Mouse (Mus musculus): ENCODE results near the gene Sdha. TPM values are rescaled to one million over a fixed set of nuclear protein-coding genes. Genes with fewer than 3 reads are reported as not detected.

Sdha gene
- polyA plus RNA-seq, 1 experiment from 2014 or later = 199 TPM

DNA sequence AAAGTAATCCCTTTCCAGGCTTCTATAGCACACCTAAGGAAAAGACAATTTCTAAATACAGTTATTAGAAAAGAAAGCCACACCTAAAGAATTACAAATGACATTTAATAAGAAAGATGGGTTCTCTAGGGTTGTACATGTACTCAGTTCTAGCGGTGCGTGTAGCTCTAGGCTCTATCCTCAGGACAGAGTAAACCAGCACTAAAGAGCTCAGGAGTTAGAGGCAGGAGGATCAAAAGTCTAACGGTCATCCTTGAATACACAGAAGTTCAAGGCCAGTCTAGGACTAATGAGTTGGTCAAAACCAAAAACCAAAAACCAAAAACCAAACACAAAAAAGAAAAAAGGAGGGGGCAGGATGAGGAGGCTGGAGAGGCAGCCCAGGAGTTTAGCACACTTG, 35.5 kb downstream of the Sdha start:
- no peaks in the 10 kb centered on the region for H3K9me3 ChIP-seq (ENCODE audit: control insufficient read depth, low read length)
- H3K4me2 ChIP-seq (ENCODE audit: low read depth, low read length) = no peak overlapping the region
- H3K4me3 ChIP-seq (ENCODE audit: low read depth, low read length) = no peak overlapping the region
- no peak overlapping the region for H3K9ac ChIP-seq (replicated peaks; ENCODE audit: low read depth, low read length)
- peaks cover 11% of the 10 kb centered on the region for H3K4me1 ChIP-seq (ENCODE audit: control insufficient read depth, insufficient read depth, low read length)
- WGBS = 97% methylated on average over 3 of the region's 3 CpGs
- H3K36me3 ChIP-seq (ENCODE audit: control insufficient read depth, insufficient read depth, low read length) = peaks cover 15% of the 10 kb centered on the region
- ATAC-seq (ENCODE audit: low read depth) = no peak
- H3K27ac ChIP-seq (ENCODE audit: low read depth, low read length) = no peak overlapping the region
- H3K27me3 ChIP-seq (ENCODE audit: control insufficient read depth, insufficient read depth, low read length) = no peaks in the 10 kb centered on the region

DNA sequence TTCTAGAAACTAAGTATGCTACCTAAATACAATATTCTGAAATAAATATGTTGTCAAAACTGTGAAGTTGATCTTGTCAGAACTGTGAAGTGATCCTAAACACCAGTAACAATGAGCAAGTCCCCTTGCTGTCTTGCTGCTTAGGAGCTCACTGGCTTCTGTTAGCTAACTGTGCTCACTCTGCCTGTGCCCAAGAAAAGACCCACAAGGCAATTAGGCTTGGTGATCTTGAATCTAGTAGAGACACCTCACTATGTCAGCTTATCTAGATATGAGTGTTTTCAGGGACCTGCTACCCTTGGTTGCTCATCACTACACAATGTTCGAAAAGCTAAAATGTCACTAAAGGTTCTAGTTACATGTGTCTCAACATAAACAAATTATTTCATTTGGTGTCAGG, 44.3 kb downstream of the Sdha start:
- H3K36me3 ChIP-seq (ENCODE audit: control insufficient read depth, insufficient read depth, low read length) = peaks cover 56% of the 10 kb centered on the region
- 93% methylated on average over 1 of the region's 1 CpGs for WGBS
- H3K27ac ChIP-seq (ENCODE audit: low read depth, low read length) = no peak overlapping the region
- no peak overlapping the region for H3K4me2 ChIP-seq (ENCODE audit: low read depth, low read length)
- H3K9me3 ChIP-seq (ENCODE audit: control insufficient read depth, low read length) = no peaks in the 10 kb centered on the region
- H3K4me3 ChIP-seq (ENCODE audit: low read depth, low read length) = no peak overlapping the region
- H3K9ac ChIP-seq (replicated peaks; ENCODE audit: low read depth, low read length) = no peak overlapping the region
- ATAC-seq (ENCODE audit: low read depth) = no peak
- no peaks in the 10 kb centered on the region for H3K4me1 ChIP-seq (ENCODE audit: control insufficient read depth, insufficient read depth, low read length)
- H3K27me3 ChIP-seq (ENCODE audit: control insufficient read depth, insufficient read depth, low read length) = no peaks in the 10 kb centered on the region

DNA sequence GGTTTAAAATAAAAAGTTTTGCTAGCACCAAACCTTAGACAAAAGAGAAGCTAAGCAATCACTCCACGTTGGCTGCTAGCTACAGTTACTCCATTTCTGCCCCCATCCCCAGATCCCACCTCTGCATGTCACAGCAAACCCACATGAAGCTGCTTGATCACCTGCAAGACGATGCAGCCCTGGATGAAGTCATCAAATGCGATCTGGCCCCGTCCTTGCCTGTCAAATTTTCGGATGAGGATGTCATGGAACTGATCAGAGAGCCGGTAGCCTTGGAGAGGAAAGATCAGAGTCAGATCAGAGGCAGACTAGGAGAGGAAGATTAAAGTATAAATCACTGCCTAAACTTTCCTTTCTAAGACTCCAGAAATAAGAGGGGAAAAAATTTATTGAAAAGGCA, 44.7 kb downstream of the Sdha start:
- H3K27me3 ChIP-seq (ENCODE audit: control insufficient read depth, insufficient read depth, low read length) = no peaks in the 10 kb centered on the region
- no peak overlapping the region for H3K9ac ChIP-seq (replicated peaks; ENCODE audit: low read depth, low read length)
- no peak overlapping the region for H3K4me2 ChIP-seq (ENCODE audit: low read depth, low read length)
- no peak overlapping the region for H3K27ac ChIP-seq (ENCODE audit: low read depth, low read length)
- no peak for ATAC-seq (ENCODE audit: low read depth)
- WGBS = 95% methylated on average over 6 of the region's 6 CpGs
- H3K4me3 ChIP-seq (ENCODE audit: low read depth, low read length) = no peak overlapping the region
- peaks cover 52% of the 10 kb centered on the region for H3K36me3 ChIP-seq (ENCODE audit: control insufficient read depth, insufficient read depth, low read length)
- H3K4me1 ChIP-seq (ENCODE audit: control insufficient read depth, insufficient read depth, low read length) = no peaks in the 10 kb centered on the region
- no peaks in the 10 kb centered on the region for H3K9me3 ChIP-seq (ENCODE audit: control insufficient read depth, low read length)

DNA sequence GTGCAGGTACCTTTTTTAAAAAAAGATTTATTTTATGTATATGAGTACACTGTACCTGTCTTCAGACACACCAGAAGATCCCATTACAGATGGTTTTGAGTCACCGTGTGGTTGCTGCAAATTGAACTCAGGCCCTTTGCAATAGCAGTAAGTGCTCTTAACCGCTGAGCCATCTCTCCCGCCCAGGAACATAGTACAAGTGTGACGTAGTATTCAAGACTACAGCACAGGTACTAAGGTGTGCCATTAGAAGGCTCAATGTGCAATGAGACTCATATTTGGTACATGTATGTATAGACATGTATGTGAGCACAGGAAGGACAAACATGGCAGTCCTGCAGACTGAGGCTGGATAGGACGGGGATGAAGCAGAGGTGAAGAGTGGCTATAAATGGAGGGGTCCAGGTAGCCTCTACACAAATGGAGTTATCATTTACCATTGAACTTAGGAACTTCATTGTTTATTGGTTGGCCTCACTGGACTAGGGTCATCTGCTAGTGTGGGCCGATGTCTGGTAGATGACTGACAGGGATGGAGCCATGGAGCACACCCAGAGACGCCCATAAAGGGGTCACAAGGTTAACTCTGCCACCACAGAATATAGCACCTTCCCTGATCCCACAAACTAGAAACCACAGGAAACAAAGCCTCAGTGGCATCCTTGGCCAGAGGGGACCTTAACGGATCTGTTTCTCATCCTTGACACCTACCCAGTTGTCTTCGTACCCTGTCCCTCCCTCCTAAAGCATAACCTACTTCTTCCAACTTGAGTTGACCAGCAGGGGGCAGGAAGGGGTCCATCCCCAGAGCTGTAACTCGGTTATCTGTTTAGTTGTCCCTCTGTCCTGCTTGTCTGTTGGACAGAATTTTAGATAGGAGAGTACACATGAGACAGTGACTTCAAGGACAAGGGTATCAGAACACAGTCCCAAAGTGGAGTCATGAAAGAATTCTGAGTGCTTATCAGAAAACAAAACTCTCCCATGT, 47.7 kb downstream of the Sdha start:
- Histone ChIP-seq H3K9ac (replicated peaks; ENCODE audit: low read depth, low read length) (no peak overlapping the region), H3K4me2 (ENCODE audit: low read depth, low read length) (no peak overlapping the region), H3K9me3 (ENCODE audit: control insufficient read depth, low read length) (no peaks in the 10 kb centered on the region), H3K4me3 (ENCODE audit: low read depth, low read length) (no peak overlapping the region), H3K27ac (ENCODE audit: low read depth, low read length) (no peak overlapping the region), H3K27me3 (ENCODE audit: control insufficient read depth, insufficient read depth, low read length) (no peaks in the 10 kb centered on the region), H3K4me1 (ENCODE audit: control insufficient read depth, insufficient read depth, low read length) (no peaks in the 10 kb centered on the region), H3K36me3 (ENCODE audit: control insufficient read depth, insufficient read depth, low read length) (peaks cover 27% of the 10 kb centered on the region)
- no peak for ATAC-seq (ENCODE audit: low read depth)
- 81% methylated on average over 10 of the region's 10 CpGs for WGBS

DNA sequence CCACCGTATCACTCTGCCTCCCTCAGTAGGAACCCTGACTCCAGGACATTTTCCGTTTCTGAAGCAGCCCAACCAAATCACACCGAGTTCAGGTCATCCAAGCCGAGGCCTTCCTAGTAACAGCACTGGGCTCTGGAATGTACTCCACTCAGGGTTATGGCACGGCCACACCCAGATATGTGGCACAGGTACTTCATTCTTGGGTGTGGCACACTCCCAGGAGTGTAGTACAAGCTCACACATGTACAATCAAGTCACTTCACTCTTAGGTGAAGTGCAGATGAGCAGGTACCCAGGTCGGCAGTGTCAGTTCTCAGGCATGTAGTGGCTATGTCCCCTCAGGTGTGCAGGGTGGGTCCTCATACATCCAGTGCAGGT, 48.5 kb downstream of the Sdha start:
- Histone ChIP-seq H3K4me3 (ENCODE audit: low read depth, low read length) (no peak overlapping the region), H3K27me3 (ENCODE audit: control insufficient read depth, insufficient read depth, low read length) (no peaks in the 10 kb centered on the region), H3K4me2 (ENCODE audit: low read depth, low read length) (no peak overlapping the region), H3K9me3 (ENCODE audit: control insufficient read depth, low read length) (no peaks in the 10 kb centered on the region), H3K4me1 (ENCODE audit: control insufficient read depth, insufficient read depth, low read length) (no peaks in the 10 kb centered on the region), H3K9ac (replicated peaks; ENCODE audit: low read depth, low read length) (no peak overlapping the region), H3K27ac (ENCODE audit: low read depth, low read length) (no peak overlapping the region), H3K36me3 (ENCODE audit: control insufficient read depth, insufficient read depth, low read length) (peaks cover 24% of the 10 kb centered on the region)
- peak; percentile 47; the same call in 1 of the 2 replicates for ATAC-seq (ENCODE audit: low read depth)
- WGBS = 84% methylated on average over 6 of the region's 6 CpGs

DNA sequence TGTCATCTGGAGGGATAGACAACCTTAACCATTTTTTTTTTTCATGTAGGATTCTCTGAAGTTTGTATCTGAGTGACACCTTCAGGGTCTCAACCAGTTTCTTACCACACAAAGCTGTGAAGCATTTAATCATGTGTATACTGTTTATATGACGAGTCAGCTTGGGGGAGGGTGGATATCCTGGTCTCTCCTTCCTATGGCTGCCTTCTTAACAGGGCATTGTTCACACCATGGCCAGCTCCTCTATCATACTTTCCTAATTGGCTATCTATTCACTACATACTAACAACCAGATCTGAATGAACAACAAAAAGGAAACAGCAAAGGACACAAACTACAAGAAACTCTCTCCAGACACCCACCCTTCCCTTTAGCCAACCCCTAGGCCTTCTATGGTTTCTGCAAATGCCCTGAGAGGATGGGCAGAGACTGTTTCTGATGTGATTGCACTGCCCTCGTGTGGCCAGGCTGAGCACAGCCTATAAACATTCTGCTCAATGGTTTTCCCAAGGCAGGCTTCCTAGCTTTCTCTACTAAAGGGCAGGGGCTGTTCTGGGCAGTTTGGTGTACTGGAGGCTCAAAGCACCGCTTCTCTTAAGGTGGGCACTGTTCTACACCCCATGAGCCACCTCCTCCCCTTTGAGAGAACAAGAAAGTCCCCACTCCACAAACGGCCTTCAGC, 49.0 kb downstream of the Sdha start:
- Histone ChIP-seq H3K9ac (replicated peaks; ENCODE audit: low read depth, low read length) (no peak overlapping the region), H3K4me1 (ENCODE audit: control insufficient read depth, insufficient read depth, low read length) (no peaks in the 10 kb centered on the region), H3K4me2 (ENCODE audit: low read depth, low read length) (no peak overlapping the region), H3K9me3 (ENCODE audit: control insufficient read depth, low read length) (no peaks in the 10 kb centered on the region), H3K27ac (ENCODE audit: low read depth, low read length) (no peak overlapping the region), H3K27me3 (ENCODE audit: control insufficient read depth, insufficient read depth, low read length) (no peaks in the 10 kb centered on the region), H3K4me3 (ENCODE audit: low read depth, low read length) (no peak overlapping the region), H3K36me3 (ENCODE audit: control insufficient read depth, insufficient read depth, low read length) (peaks cover 23% of the 10 kb centered on the region)
- 43% methylated on average over 4 of the region's 4 CpGs for WGBS
- peak; percentile 93 for ATAC-seq (ENCODE audit: low read depth)

DNA sequence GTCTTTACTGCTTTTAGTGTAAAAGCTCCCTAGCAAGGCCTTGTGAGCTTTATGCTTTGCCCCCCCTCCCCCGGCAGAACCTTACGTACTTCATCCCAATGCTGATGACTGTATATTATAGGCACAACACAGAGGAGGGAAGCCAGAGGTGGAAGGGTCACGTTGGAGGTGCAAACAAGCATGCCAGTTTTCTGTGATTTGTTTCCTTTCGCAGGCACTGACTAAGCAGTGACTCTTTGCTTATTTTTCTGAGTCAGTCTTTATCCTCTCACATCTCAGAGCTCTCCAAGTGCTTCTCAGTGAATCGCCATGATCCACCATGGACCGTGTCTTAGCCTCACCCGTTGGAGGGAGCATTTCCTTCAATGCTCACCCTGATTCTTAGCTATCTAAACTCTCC, 53.7 kb downstream of the Sdha start:
- Histone ChIP-seq H3K9ac (replicated peaks; ENCODE audit: low read depth, low read length) (no peak overlapping the region), H3K4me3 (ENCODE audit: low read depth, low read length) (no peak overlapping the region), H3K4me2 (ENCODE audit: low read depth, low read length) (no peak overlapping the region), H3K36me3 (ENCODE audit: control insufficient read depth, insufficient read depth, low read length) (no peaks in the 10 kb centered on the region), H3K27me3 (ENCODE audit: control insufficient read depth, insufficient read depth, low read length) (no peaks in the 10 kb centered on the region), H3K9me3 (ENCODE audit: control insufficient read depth, low read length) (no peaks in the 10 kb centered on the region), H3K27ac (ENCODE audit: low read depth, low read length) (no peak overlapping the region), H3K4me1 (ENCODE audit: control insufficient read depth, insufficient read depth, low read length) (peaks cover 3% of the 10 kb centered on the region; the same call in 1 of the 2 replicates)
- no peak for ATAC-seq (ENCODE audit: low read depth)
- WGBS = 81% methylated on average over 7 of the region's 7 CpGs

DNA sequence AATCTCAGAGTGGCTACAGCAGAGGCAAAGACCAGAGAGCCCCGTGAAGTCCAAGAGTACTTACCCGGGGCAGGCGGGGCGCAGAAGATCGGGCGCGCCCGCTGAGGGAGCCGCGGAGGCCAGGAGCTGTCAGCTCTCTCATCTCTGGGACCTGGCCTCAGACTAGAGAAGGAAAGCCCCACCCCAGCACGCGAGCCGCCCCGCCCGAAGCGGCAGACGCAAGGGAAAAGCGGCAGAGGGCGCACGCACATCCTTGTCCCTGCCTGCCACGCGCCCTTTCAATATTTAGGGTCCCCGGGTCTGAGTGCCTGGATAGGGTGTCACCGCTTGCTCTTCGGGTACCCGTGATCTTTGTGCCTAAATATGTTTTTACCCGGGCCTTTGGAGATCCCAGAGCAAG, 57.9 kb downstream of the Sdha start, which contains the start of gene Ahrr:
Gene Ahrr (minus strand): TSS at position 165 of the 400 bp plus-strand sequence.
- WGBS = 2% methylated on average over 27 of the region's 27 CpGs
- H3K4me2 ChIP-seq (ENCODE audit: low read depth, low read length) = peak within 1 kb of the TSS; percentile 40
- no peaks in the 10 kb centered on the region for H3K36me3 ChIP-seq (ENCODE audit: control insufficient read depth, insufficient read depth, low read length)
- H3K27me3 ChIP-seq (ENCODE audit: control insufficient read depth, insufficient read depth, low read length) = no peaks in the 10 kb centered on the region
- H3K4me1 ChIP-seq (ENCODE audit: control insufficient read depth, insufficient read depth, low read length) = peaks cover 3% of the 10 kb centered on the region; the same call in 1 of the 2 replicates
- H3K9me3 ChIP-seq (ENCODE audit: control insufficient read depth, low read length) = no peaks in the 10 kb centered on the region
- H3K9ac ChIP-seq (replicated peaks; ENCODE audit: low read depth, low read length) = no peak within 1 kb of the TSS
- H3K27ac ChIP-seq (ENCODE audit: low read depth, low read length) = no peak within 1 kb of the TSS
- H3K4me3 ChIP-seq (ENCODE audit: low read depth, low read length) = peak within 1 kb of the TSS; percentile 16
- peak; percentile 11; the same call in 1 of the 2 replicates for ATAC-seq (ENCODE audit: low read depth)

DNA sequence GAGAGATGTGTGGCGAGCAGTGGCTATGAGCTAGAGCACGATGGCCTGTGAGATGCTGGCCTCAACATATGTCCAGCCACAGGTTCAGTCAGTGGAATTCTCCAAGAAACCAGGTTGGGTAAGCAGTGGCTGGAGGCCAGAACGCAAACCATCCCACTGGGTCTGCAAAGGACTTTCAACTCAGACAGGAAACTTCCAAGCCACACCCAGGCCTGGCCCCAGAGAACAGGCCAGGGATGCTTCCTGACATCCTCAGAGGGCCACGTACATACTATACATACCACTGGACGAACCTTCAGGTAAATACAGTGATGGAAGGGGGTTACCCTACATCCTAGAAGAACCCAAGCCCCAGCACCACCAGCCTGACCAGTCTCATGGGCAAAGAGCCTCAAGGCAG, 60.4 kb downstream of the Sdha start:
- H3K4me2 ChIP-seq (ENCODE audit: low read depth, low read length) = no peak overlapping the region
- H3K27ac ChIP-seq (ENCODE audit: low read depth, low read length) = no peak overlapping the region
- H3K4me1 ChIP-seq (ENCODE audit: control insufficient read depth, insufficient read depth, low read length) = peaks cover 3% of the 10 kb centered on the region; the same call in 1 of the 2 replicates
- no peaks in the 10 kb centered on the region for H3K9me3 ChIP-seq (ENCODE audit: control insufficient read depth, low read length)
- no peak overlapping the region for H3K9ac ChIP-seq (replicated peaks; ENCODE audit: low read depth, low read length)
- no peaks in the 10 kb centered on the region for H3K36me3 ChIP-seq (ENCODE audit: control insufficient read depth, insufficient read depth, low read length)
- H3K27me3 ChIP-seq (ENCODE audit: control insufficient read depth, insufficient read depth, low read length) = no peaks in the 10 kb centered on the region
- no peak overlapping the region for H3K4me3 ChIP-seq (ENCODE audit: low read depth, low read length)
- ATAC-seq (ENCODE audit: low read depth) = no peak
- 90% methylated on average over 5 of the region's 5 CpGs for WGBS
